Mouse (Mus musculus): ENCODE measurements around the gene Ahdc1. TPM values are rescaled to one million over a fixed set of nuclear protein-coding genes. Genes with fewer than 3 reads are reported as not detected.
A peak's percentile ranks its signal among the peaks of the same experiment; 100 is the strongest.

Ahdc1 gene
- total and polyA plus RNA-seq, 2 experiments from 2014 or later = 5.2 to 40.5 TPM

DNA sequence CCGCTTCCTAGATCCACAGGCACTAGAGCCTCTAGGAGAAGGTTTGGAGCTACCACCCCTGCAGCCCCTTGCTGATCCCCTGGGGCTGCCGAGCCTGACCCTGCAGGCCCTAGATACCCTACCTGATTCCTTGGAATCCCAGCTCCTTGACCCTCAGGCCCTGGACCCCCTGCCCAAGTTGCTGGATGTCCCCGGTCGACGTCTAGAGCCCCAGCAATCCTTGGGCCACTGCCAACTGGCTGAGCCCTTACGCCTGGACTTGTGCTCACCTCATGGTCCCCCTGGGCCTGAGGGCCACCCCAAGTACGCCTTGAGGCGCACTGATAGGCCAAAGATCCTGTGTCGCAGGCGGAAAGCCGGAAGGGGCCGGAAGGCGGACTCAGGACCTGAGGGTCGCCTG, 51.2 kb downstream of the Ahdc1 start:
- Histone ChIP-seq H3K4me3 (ENCODE audit: low read depth, low read length) (no peak overlapping the region), H3K9ac (replicated peaks; ENCODE audit: low read depth, low read length) (no peak overlapping the region), H3K27ac (ENCODE audit: low read depth) (no peak overlapping the region), H3K9me3 (replicated peaks; ENCODE audit: control insufficient read depth, low read length) (no peaks in the 10 kb centered on the region), H3K36me3 (replicated peaks; ENCODE audit: control insufficient read depth, insufficient read depth, low read length) (peaks cover 68% of the 10 kb centered on the region), H3K4me1 (ENCODE audit: control insufficient read depth, insufficient read depth) (peaks cover 18% of the 10 kb centered on the region), H3K27me3 (ENCODE audit: control insufficient read depth, insufficient read depth, low read length) (no peaks in the 10 kb centered on the region), H3K4me2 (ENCODE audit: low read depth, low read length) (no peak overlapping the region)
- ATAC-seq (ENCODE audit: insufficient read depth, low read depth) = no peak
- no peak for DNase-seq (ENCODE audit: low spot score)
- 85% methylated on average over 14 of the region's 14 CpGs for WGBS
- TF ChIP-seq CTCF (IDR thresholded peaks at IDR 0.05; ENCODE audit: low read depth) = no peak
- TF ChIP-seq EP300 (IDR thresholded peaks at IDR 0.05; ENCODE audit: low read depth) = no peak

DNA sequence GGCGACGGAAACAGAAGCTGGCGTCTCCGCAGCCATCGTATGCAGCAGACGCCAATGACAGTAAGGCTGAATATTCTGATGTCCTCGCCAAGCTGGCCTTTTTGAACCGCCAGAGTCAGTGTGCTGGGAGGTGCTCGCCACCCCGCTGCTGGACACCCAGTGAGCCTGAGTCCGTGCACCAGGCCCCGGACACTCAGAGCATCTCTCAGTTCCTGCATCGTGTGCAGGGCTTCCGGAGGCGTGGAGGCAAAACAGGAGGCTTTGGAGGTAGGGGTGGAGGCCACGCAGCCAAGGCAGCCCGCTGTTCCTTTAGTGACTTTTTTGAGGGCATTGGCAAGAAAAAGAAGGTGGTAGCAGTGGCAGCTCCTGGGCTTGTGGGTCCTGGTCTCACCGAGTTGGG, 52.1 kb downstream of the Ahdc1 start:
- H3K9ac ChIP-seq (replicated peaks; ENCODE audit: low read depth, low read length) = no peak overlapping the region; the same call in 1 of the 2 replicates

DNA sequence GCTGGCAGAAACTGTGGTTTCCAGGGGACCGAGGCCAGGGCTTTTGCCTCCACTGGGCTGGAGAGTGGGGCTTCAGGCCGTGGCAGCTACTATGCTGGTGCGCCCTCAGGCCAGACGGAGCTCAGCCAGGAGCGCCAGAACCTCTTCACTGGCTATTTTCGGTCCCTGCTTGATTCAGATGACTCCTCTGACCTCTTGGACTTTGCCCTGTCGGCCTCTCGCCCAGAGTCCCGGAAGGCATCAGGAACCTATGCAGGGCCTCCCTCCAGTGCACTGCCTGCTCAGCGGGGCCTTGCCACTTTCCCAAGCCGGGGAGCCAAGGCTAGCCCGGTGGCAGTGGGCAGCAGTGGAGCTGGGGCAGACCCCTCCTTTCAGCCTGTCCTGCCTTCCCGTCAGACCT, 52.7 kb downstream of the Ahdc1 start:
- H3K4me1 ChIP-seq (ENCODE audit: control insufficient read depth, insufficient read depth) = peaks cover 7% of the 10 kb centered on the region

More for the DNA sequence above, 52.1 kb downstream of the Ahdc1 start:
- H3K36me3 ChIP-seq (replicated peaks; ENCODE audit: control insufficient read depth, insufficient read depth, low read length) = peaks cover 68% of the 10 kb centered on the region
- TF ChIP-seq EP300 (IDR thresholded peaks at IDR 0.05; ENCODE audit: low read depth) (no peak), CTCF (IDR thresholded peaks at IDR 0.05; ENCODE audit: low read depth) (no peak)
- H3K27me3 ChIP-seq (ENCODE audit: control insufficient read depth, insufficient read depth, low read length) = no peaks in the 10 kb centered on the region
- no peak for ATAC-seq (ENCODE audit: insufficient read depth, low read depth)
- DNase-seq (ENCODE audit: low spot score) = no peak
- no peaks in the 10 kb centered on the region for H3K9me3 ChIP-seq (replicated peaks; ENCODE audit: control insufficient read depth, low read length)
- peaks cover 9% of the 10 kb centered on the region for H3K4me1 ChIP-seq (ENCODE audit: control insufficient read depth, insufficient read depth)
- H3K4me2 ChIP-seq (ENCODE audit: low read depth, low read length) = no peak overlapping the region
- 0 out of 2 replicates have a peak overlapping the region, but pooled peaks have one; percentile 43 for H3K27ac ChIP-seq (ENCODE audit: low read depth)
- 93% methylated on average over 18 of the region's 18 CpGs for WGBS
- no peak overlapping the region for H3K4me3 ChIP-seq (ENCODE audit: low read depth, low read length)

DNA sequence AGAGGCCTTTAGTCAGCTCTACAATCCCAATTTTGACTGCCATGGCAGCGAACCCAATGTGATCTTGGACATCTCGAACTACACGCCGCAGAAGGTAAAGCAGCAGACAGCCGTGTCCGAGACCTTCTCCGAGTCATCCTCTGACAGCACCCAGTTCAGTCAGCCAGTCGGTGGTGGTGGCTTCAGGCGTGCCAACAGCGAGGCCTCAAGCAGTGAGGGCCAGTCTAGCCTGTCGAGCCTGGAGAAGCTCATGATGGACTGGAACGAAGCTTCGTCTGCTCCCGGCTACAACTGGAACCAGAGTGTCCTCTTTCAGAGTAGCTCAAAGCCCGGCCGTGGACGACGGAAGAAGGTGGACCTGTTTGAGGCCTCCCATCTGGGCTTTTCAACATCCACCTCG, 53.7 kb downstream of the Ahdc1 start:
- DNase-seq (ENCODE audit: low spot score) (no peak), ATAC-seq (ENCODE audit: insufficient read depth, low read depth) (no peak)
- Histone ChIP-seq H3K4me3 (ENCODE audit: low read depth, low read length) (no peak overlapping the region), H3K4me1 (ENCODE audit: control insufficient read depth, insufficient read depth) (peaks cover 4% of the 10 kb centered on the region; the same call in 1 of the 2 replicates), H3K9me3 (replicated peaks; ENCODE audit: control insufficient read depth, low read length) (no peaks in the 10 kb centered on the region), H3K4me2 (ENCODE audit: low read depth, low read length) (no peak overlapping the region), H3K27ac (ENCODE audit: low read depth) (no peak overlapping the region), H3K9ac (replicated peaks; ENCODE audit: low read depth, low read length) (no peak overlapping the region), H3K36me3 (replicated peaks; ENCODE audit: control insufficient read depth, insufficient read depth, low read length) (peaks cover 79% of the 10 kb centered on the region), H3K27me3 (ENCODE audit: control insufficient read depth, insufficient read depth, low read length) (no peaks in the 10 kb centered on the region)
- TF ChIP-seq EP300 (IDR thresholded peaks at IDR 0.05; ENCODE audit: low read depth) = no peak
- TF ChIP-seq CTCF (IDR thresholded peaks at IDR 0.05; ENCODE audit: low read depth) = no peak
- 92% methylated on average over 19 of the region's 19 CpGs for WGBS

More for the DNA sequence above, 52.7 kb downstream of the Ahdc1 start:
- no peak for DNase-seq (ENCODE audit: low spot score)
- Histone ChIP-seq H3K27me3 (ENCODE audit: control insufficient read depth, insufficient read depth, low read length) (no peaks in the 10 kb centered on the region), H3K9ac (replicated peaks; ENCODE audit: low read depth, low read length) (no peak overlapping the region; the same call in 1 of the 2 replicates), H3K4me3 (ENCODE audit: low read depth, low read length) (no peak overlapping the region), H3K27ac (ENCODE audit: low read depth) (peak overlapping the region; percentile 43; the same call in 1 of the 2 replicates), H3K9me3 (replicated peaks; ENCODE audit: control insufficient read depth, low read length) (no peaks in the 10 kb centered on the region), H3K36me3 (replicated peaks; ENCODE audit: control insufficient read depth, insufficient read depth, low read length) (peaks cover 72% of the 10 kb centered on the region), H3K4me2 (ENCODE audit: low read depth, low read length) (no peak overlapping the region)
- no peak for TF ChIP-seq EP300 (IDR thresholded peaks at IDR 0.05; ENCODE audit: low read depth)
- no peak for TF ChIP-seq CTCF (IDR thresholded peaks at IDR 0.05; ENCODE audit: low read depth)
- WGBS = 44% methylated on average over 13 of the region's 13 CpGs
- ATAC-seq (ENCODE audit: insufficient read depth, low read depth) = 0 out of 2 replicates have a peak, but pooled peaks have one; percentile 18

DNA sequence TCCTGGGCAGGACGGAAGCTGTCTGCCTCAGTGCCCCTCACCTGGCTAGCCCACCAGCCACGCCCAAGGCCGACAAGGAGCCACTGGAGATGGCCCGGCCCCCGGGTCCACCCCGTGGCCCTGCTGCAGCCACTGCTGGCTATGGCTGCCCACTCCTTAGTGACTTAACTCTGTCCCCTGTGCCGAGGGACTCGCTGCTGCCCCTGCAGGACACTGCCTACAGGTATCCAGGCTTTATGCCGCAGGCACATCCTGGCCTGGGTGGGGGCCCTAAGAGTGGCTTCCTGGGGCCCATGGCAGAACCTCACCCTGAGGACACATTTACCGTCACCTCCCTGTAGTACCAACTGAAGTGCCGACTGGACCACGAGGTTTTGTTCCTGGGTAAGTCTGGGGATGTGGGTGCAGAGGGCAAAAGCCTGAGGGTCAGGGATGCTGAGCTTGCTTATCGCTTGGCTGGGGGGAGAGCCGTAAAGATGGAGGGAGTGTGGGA, 54.9 kb downstream of the Ahdc1 start:
- no peaks in the 10 kb centered on the region for H3K27me3 ChIP-seq (ENCODE audit: control insufficient read depth, insufficient read depth, low read length)
- WGBS = 91% methylated on average over 14 of the region's 14 CpGs

More for the DNA sequence above, 54.9 kb downstream of the Ahdc1 start:
- Histone ChIP-seq H3K36me3 (replicated peaks; ENCODE audit: control insufficient read depth, insufficient read depth, low read length) (peaks cover 84% of the 10 kb centered on the region), H3K4me1 (ENCODE audit: control insufficient read depth, insufficient read depth) (peaks cover 4% of the 10 kb centered on the region; the same call in 1 of the 2 replicates), H3K4me2 (ENCODE audit: low read depth, low read length) (no peak overlapping the region), H3K9me3 (replicated peaks; ENCODE audit: control insufficient read depth, low read length) (no peaks in the 10 kb centered on the region), H3K27ac (ENCODE audit: low read depth) (no peak overlapping the region), H3K4me3 (ENCODE audit: low read depth, low read length) (no peak overlapping the region), H3K9ac (replicated peaks; ENCODE audit: low read depth, low read length) (no peak overlapping the region)
- ATAC-seq (ENCODE audit: insufficient read depth, low read depth) (no peak), DNase-seq (ENCODE audit: low spot score) (no peak)
- TF ChIP-seq CTCF (IDR thresholded peaks at IDR 0.05; ENCODE audit: low read depth) = peak; percentile 26
- no peak for TF ChIP-seq EP300 (IDR thresholded peaks at IDR 0.05; ENCODE audit: low read depth)

All from heart, postnatal 0 days (tissue).